Mouse (Mus musculus) activated CD4-positive, CD25-positive, alpha-beta regulatory T cell, adult 4 months (primary cell): ENCODE results near the gene Zfp213. TPM values are rescaled to one million over a fixed set of nuclear protein-coding genes. Genes with fewer than 3 reads are reported as not detected.

Experiments used
- ATAC-seq: one replicate; pipeline ENCODE4 v1.8.0; 2017
- polyA plus RNA-seq, 2 experiments: library from polyadenylated mRNA; unstranded; fragments of 100-300 nt; shearing (Covaris generic); gene quantifications; one replicate each; pipeline ENCODE4 v1.2.1; 2017

The Zfp213 gene
- polyA plus RNA-seq, 2 experiments from 2014 or later: 4.3 to 4.9 TPM

DNA sequence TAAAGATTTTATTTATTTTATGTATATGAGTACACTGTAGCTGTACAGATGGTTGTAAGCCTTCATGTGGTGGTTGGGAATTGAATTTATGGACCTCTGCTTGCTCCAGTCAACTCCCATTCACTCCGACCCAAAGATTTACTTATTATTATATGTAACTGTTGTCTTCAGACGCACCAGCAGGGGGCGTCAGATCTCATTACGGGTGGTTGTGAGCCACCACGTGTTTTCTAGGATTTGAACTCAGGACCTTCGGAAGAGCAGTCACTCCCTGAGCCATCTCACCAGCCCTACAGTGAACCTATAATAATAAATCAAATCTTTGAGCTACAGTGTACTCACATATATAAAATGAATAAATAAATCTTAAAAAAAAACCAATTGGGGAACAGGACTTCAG, 8.0 kb upstream of the Zfp213 start:
- no peak for ATAC-seq

DNA sequence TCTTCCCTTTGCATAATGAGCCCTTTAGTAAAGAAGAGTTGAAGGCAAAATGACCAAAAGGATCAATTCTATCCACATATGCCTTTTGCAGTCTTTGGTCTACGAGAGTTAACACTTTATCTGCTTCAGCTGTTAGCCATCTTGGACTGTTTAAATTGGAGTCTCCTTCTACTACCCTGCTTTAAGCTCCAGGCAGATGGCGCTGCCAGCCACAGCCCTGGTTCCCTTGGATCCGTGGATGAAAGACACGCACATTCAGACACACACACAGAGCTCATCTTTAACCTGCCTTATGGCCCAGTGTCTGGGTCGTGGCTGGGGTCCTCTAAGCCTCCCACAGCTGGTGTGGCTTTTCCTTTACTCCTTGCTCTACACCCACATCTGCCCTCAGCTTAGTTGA, 7.0 kb upstream of the Zfp213 start:
- no peak for ATAC-seq

DNA sequence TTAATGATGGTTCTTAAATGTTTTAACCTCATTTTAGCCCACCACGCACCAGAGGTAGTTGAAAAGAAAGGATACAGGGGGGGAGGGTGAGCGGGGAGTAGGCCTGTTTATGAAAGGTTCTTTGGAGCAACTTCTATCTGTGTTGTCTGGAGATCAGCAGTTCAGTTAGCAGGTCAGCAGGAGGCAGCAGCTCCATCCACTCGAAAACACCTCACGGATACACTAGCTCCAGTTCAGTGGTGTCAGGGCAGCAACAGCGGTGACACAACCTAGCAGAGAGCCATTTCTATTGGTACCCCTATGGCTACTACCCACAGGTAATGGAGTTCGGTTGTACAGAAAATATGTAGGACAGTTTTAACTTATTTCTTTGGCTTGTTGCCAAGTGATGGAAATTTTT, 6.0 kb upstream of the Zfp213 start:
- ATAC-seq: peak; percentile 79

DNA sequence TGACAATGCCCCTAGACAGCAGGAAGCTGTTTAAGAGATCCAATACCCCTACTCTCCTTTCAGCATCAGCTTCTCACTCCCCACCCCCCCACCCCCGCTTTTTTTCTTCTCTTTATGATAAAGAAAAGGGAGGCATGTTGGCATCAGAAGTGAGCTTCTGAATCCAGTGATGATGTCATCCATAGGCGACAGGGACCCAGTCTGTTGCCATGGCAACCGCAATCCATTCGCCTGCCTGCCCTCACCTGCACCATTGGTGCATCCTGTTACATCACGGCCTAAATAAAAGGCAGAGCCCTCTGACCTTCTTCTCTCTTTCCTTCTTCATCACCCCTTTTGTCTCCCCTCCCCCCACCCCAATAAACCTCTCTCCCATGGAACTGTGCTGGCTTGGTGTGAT, 4.3 kb upstream of the Zfp213 start:
- no peak for ATAC-seq

DNA sequence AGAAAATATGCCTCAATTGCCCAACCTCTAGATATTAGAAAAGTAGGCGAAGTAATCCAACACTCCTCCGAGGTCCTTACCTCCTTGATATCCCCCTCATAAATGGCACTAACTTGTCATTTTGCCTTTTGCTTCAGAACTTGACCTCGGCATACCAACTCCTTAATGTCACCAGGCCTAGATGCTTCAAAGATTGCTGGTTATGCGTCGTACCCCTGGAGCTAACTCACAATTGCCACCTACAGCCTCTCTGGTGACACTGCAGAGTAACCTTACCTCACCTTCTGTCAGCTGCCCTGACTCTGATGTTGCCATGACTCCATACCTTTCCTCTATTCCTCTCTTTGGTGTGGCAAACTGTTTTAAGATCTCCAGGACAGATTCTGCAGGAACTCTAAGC, 2.7 kb upstream of the Zfp213 start:
- ATAC-seq: peak; percentile 17

DNA sequence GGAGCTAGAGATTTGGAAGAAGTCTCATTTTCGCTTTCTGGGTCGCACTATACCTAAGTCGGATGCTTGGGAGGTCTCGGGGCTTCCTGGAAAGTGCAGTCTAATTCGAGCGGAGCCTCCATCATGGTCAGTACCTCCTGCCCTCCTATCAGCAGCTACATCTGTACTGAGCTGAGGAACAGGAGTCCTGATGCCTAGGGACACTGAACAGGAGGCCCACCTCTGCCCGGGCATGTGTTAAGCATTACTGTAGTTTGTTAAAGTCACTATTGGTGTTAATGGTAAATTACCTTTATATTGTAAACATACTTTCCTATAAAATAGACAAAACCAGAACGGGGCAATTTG, 304 bp upstream of the Zfp213 start:
- ATAC-seq: no peak

DNA sequence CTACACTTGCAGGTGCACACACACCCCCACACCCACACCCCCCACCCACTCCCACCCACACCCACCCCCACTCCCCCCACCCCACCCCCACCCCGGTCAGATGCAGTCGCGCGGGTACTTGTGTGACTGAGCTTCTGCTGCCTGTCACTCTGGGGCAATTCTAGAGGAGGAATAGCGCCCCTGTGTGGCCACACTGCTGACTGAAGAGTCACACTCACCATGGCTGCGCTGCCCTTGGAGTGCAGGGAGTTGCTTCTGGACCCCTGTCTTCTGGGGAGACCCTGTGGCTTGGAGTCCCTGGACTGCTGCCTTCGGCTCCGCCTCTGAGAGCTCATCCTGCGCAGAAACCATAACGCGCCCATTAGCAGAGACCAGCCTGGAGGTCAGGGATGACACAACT, 4.3 kb downstream of the Zfp213 start:
- no peak for ATAC-seq

DNA sequence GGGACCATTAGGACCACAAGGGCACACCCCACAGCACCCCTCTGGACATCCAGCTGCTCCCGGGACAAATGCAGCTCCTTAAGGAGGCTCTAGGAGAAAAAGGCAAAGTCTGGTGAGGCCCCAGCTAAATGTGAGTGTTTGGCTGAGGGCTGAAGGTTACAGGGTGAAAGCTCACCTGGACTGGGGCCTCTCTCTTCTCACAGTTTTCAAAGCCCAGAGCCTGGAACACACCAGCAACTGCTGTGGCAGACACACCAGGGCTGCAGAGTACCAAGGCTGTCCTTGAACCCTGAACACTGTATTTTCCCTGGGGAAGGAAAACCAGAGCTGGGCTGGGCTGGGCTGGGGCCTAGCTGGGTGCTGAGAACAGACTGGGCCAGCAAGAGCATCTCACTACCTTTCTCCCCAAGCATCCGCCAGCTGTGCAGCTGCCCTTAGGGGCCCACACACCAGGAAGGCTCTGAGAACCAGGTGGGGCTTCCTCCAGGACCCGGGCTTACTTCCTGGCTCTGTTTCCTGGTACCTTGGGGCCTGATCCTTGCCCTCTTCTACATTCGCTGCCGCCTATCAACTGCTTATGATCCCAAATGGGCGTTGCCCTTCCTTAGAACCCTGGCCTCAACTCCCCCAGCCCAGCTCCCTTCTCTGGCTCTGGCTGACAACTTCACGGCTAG, 8.7 kb downstream of the Zfp213 start:
- no peak for ATAC-seq

DNA sequence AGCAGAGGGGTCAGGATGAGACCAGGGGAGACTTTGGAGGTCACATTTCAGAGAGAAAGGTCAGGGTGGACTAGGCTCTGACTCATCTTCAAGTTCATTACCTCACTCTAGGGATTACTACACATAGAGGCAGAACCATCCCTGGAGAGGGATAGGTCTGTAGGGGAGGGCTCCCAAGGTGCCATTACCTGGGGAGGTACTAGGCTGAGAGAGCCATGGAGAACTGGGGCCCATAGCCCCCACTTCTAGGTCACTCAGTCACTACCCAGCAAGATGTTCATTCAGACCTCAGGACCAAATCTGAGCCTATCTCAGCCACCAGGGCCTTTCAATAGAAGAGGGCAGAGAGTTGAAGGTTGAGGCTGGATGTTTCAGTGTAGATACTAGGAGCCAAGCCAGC, 9.7 kb downstream of the Zfp213 start:
- ATAC-seq: no peak

DNA sequence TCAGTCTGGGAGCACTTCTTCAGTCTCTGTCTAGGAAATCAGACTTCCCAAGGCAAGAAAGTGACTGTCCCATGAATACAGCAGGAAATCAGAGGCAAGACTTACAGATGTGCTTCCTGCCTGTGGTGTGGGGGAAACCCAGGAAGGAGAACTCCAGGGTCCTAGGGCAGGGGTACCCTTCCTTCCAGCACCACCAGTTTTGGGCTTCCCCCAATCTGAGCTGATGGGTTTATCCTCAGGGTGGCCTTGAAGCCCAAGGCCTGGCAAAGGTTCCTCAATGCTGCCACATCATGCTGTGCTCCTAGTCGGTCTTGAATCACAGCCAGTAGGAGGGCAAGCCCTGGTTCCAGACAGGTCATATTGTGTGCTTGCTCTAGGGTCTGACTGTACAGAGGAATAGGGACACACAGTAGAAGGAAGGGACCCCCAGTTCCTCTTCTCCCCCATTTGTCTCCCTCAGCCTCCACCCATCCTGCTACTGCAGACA, 10.4 kb downstream of the Zfp213 start:
- no peak for ATAC-seq

DNA sequence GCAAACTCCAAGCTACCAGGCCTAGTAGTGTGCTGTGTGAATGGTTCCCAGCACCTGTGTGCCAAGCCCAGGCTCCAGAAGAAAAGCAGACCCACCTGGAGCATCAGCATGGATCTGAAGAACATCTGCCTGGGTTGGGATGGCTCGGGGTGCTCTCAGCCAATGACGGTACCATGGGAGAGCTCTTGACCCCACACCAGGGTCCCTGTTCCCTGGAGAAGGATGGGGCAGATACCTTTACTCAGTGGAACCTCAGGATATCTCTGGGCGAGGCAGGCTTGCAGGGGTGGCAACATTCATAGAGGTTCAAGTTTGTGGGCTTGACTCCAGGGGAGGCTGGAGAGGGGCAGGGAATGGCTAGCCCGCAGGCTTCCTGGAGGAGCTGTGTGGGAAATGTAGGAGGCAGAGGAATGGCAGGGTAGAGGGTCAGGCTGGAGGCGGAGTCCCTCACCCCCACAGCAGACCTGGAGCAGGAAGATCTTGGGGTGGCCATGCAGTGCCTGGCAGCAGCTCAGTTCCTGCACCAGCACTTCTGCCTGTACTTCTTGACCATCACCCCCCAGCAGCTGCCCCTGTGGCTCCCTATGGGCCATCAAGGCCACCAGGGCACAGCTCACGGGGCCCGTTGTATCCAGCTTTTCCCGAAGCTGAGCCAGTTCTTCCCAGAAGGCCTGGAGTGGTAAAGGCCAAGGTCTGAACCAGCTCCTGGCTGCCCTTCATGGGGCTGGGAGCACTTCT, 11.0 kb downstream of the Zfp213 start:
- no peak for ATAC-seq

DNA sequence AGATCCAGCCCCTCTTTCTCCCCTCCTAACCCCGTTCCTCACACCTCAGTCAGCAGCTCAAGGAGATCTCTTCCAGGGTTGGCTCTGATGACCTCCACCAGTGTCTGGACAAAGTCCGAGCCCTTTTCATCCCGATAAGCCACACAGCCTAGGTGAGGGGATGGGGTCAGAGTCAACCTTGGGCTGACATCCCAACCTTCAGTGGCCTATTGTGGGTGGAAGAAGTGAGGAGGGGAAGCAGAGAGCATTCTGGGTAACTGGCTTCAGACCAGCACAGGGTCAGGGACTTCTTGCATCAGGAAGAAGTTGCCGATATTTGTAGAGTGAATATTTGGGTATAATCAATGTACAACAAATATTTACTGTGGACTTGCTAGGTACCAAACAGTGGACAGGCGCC, 12.1 kb downstream of the Zfp213 start:
- no peak for ATAC-seq

DNA sequence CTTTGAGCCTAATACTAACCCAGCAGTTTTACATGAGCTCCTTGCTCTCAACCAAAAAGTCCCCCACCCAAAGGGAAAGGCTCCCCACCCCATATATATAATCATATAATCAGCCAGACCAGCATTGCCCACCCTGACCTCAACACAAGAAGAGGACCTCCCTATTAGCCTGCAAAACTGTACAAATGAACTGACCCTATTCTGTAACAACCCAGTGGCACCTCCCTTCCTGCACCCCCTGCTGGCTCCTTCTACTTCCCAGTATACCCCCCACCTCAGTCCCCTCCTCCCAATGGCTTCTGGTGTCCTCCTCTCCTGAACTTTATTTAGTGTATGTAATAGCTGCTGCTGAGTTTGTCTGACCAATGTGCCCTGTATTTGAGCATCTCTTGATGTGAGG, 12.6 kb downstream of the Zfp213 start:
- no peak for ATAC-seq

DNA sequence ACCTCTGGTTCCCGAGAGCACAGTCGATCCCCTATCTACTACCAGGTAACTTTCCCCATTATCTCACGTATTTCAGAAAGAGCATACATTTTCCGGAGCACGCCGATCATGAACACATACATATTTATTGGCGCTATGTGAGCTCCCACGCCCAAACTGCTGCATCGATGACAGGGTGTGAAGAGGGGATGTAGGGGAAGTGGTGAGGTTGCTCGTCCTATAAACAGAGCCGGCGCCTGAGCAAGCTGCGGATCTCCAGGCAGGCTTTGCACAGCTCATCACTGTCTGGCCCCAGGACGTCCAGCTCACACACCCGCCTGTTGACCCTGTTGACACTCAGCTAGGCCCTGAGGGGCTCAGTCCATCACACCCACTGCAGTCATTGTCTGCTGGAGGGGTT, 13.2 kb downstream of the Zfp213 start:
- peak; percentile 64 for ATAC-seq

DNA sequence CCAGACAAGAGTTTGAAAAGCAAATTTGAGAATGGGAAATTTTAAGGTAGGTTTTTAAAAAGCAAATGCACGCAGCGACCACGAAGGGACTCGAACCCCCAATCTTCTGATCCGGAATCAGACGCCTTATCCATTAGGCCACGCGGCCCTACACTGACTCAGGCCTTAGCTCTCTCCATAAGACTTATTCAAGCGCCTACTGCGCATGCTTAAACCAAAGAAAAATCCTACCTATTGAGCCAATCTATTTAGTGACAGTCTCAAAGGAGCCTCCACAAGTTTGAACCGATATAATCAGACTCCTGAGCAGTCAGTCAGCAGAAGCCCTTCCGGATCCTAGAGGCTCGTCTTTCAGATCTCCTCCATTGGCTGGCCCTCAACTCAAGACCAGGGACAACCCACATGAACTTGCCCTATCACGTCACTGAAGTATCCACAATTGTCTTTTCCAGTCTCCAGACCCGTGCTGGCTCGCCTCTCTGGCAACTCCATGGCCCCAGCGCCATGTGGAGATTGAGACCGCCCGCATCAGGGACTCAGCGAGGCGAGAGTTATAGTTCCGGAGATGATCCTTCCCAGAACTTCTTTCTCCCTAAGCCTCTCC, 13.7 kb downstream of the Zfp213 start:
- peak; percentile 27 for ATAC-seq

DNA sequence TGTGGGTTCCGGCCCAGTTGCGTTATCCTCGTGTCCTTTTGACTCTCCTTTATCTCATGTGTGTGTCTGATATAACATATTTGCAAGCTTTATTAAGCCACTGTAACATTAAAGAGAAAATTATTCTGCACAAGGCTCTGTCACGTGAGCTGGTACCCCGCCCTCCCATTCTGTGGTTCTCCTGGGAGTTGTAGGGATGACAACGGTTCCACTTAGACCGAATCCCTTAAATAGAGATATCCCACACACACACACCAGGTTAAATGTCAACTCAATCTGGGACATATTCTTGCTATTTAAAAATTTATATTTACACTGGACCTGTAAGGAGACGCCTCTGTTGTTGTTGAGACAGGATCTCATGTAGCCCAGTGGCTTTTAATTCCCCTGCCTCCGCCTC, 14.6 kb downstream of the Zfp213 start:
- ATAC-seq: no peak

DNA sequence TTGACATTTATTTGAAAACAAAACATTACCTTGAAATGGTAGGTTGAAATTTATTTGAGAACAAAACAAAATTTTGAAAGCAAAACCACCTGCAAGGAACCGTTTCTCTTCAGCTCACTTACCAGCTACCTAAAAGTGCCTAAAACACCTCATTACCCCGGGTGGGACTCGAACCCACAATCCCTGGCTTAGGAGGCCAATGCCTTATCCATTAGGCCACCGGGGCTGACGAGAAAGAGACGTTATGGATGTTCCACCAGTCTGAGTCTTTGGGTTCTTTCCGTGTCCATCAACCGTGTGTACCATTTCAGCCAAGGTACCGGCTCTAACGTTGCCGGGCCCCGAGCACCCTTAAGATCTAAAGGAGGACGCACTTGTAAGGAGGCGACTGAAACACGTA, 15.4 kb downstream of the Zfp213 start:
- no peak for ATAC-seq

DNA sequence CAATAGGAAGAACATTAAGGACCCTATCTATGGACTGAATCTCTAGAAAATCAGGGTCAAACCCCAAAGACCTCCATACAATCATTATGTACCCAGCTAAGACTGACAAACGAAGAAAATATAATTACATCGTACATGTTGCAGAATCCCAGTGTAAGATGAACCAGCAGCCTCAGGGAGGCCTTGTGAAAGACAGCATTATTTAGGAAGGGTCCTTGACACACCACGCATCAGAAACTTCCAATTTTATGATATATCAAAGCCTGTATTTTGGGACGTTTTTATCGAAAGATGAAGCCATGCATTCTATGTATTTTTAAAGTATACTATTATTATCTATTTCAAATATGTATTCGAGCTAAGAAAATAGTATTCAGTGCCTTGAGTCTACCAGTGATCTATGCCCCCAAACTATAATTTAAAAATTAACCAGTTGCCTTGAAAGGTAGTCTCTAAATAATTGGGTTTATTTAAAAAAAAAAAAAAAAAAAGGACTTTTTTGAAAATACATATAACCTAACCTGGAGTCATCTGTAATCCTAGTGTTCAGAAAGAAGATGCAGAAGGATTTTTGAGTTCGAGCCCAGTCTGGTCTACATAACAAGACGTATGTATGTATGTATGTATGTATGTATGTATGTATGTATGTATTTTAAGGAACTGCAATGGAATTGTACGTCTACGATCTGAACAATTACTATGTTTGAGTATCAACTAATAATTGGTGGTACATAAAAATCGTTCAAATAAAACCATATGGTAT, 16.2 kb downstream of the Zfp213 start:
- no peak for ATAC-seq

DNA sequence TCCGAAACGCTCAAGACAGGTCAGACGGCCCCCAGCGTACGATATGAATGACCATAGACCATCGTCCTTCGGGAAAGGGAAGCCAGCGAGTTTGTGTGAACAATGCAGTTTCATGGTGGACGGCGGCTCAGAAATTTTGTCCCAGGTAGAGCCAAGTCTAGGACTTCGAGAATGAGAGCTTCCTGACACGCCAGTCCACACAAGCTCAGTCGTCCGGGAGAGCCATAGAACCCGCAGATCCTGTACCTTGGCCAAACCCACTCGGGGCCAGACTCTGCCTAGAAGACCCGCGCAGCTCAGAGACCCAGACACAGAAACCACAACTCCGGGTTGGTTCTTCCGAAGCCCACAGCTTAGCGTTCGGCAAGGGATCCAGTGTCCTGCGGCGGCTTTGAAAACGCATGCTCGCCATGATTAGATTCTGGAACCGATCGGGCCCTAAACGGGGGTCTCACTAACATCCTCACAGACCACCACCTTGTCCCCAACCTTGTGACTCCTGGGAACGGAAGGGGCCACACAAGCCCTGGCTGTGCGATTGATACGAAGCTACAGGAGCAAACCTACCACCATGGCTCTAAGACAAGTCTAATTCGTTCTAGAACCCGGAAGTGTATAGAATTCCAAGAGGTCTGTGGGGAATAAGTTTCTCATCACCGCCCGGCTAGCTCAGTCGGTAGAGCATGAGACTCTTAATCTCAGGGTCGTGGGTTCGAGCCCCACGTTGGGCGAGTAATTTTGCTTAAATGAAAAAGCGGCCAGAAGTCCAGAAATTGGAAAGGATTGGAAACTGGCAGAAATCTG, 17.1 kb downstream of the Zfp213 start:
- ATAC-seq: peak; percentile 22

DNA sequence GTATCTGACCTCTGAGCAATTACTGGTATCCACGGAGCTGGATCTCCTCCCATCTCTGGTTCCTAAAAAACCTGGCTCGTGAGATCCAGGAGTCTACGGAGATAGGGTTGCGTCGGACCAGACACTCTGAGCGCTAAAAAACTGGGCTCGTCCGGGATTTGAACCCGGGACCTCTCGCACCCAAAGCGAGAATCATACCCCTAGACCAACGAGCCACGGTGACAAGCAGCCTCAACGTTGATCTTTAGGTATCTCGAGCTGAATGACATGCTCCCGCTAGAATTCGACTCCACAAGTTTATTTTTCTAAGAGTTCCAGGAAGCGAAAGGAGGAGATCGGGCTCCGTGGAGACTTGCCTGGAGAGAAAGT, 17.7 kb downstream of the Zfp213 start:
- no peak for ATAC-seq

DNA sequence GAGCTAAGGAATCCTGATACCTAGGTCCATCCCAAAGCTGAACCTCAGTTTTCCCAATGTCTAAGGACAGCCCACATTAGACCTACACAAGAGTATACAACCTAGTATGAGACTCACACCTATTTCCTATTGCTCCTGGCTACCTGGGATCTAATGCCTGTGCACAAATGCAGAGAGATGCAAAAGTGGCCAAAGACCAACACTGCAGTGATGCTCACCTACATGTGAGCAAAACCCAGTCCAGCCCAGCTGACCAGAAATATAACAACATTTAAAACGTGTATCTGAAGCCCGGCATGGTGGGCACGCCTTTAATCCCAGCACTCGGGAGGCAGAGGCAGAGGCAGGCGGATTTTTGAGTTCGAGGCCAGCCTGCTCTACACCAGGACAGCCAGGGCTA, 18.2 kb downstream of the Zfp213 start:
- ATAC-seq: no peak

DNA sequence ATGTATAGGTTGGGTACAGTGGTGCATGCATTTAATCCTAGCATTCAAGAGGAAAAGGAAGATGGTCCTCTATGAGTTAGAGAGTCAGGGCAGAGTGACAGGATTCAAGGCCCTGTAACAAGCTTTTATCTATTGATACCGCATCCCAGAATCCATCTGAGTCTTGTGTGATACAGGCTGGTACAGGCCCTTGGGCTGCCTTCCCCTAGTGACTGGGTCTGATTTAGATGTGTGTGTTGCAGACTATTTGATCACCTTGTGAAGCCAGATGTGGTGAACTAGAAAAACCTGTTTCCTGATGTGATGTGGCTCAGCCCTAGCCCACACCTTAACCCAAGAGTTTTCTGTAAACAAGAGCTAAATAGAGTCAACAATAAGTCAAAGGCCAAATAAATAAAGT, 19.3 kb downstream of the Zfp213 start:
- no peak for ATAC-seq

DNA sequence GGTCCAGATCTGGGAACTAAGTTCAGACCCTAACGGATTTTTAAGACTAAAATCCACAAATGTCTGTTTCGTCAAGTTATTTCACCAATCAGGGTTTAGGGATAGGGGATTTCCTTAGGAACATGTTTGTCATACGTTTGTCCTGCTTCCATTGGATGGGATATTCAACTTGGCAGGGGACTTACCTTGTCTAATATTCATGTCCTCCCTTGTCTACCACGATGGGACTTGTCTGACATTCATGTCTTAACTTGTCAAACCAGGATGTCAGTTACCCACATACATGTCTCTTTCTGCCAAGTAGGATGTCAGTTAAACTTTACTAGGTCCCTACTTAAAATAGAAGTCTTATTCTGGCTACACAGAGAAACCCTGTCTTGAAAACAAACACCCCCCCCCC, 20.1 kb downstream of the Zfp213 start:
- ATAC-seq: no peak
